Mouse (Mus musculus) thymus, postnatal 4 days (tissue): ENCODE data around the gene Lpar5.
A peak's percentile ranks its signal among the peaks of the same experiment; 100 is the strongest.
"Not testable (repeated sequence)": the region's sequence is repeated elsewhere in the genome, so short reads cannot be mapped to it uniquely, and the experiment has no call there.

Experiments
- DNase-seq: peaks from one replicate; pipeline ENCODE4 v3.0.0; 2021

Gene Lpar5

DNA sequence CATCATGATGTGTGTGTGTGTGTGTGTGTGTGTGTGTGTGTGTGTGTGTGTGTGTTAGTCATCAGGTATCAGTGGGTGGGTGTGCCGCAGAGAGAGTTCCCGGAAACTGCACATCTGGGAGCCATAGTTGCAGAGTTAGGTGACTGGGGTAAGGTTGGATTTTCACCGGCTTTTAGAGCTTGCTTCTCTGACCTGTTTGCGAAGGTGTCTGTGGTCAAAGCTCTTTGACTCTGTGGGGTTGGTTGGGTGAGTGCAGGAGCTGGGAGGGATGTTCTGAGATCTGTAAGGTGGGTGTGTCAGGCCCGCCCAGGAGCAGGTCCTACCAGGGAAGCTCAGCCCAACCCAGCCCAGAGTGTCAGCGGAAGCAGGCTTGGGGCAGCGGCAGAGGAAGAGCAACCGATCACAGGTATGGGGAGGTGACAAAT, at the start of gene Lpar5:
Lpar5 (plus strand) TSS at position 350 of the 425 bp plus-strand sequence.
- peak; percentile 34 for DNase-seq

DNA sequence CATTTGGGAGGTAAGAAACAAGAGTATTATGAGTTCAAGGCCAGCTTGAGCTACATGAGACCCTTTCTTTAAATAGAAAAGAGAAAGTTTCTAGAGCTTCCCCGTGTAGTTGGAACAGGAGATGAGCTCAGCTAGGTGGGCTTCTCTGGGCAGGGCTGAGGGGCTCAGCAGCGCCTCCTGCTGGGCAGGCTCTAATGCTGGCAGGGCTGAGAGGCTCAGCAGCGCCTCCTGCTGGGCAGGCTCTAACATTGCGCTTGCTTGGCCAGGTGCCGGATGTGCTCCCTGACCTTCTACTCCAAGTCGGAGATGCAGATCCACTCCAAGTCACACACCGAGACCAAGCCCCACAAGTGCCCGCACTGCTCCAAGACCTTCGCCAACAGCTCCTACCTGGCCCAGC, 37.2 kb upstream of the Lpar5 start:
- peak; percentile 92 for DNase-seq

DNA sequence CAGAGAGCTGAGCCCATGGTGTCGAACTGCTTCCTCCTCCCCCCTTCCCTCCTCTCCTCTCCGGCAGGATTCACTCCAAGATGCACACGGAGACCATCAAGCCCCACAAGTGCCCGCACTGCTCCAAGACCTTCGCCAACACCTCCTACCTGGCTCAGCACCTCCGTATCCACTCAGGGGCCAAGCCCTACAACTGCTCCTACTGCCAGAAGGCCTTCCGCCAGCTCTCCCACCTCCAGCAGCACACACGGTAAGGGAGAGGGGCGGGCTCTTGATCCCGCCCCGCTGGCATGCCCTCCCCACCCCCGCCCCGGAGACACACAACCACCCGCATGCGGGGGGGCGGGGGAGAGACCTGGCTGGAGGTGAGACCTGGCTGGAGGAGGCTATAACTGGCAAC, 36.1 kb upstream of the Lpar5 start:
- no peak for DNase-seq

DNA sequence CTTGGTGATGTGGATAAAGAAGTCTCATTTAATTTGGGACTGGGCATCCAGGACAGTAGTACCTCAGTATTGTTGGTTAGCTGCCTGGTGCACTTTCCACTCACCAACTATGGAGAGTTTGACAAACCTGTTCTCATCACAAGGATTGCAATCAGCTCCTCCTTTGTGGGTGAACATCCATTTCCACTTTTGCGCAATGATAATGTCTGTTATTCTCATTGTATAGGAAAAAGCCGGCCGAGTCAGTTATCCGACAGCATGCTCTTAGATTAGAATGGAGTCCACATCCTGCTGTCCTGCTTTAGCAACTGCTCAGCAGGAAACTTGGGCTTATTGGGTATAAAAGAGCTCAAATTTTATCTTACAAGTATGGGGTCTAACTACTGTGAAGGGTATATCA, 29.1 kb upstream of the Lpar5 start:
- DNase-seq = no peak

DNA sequence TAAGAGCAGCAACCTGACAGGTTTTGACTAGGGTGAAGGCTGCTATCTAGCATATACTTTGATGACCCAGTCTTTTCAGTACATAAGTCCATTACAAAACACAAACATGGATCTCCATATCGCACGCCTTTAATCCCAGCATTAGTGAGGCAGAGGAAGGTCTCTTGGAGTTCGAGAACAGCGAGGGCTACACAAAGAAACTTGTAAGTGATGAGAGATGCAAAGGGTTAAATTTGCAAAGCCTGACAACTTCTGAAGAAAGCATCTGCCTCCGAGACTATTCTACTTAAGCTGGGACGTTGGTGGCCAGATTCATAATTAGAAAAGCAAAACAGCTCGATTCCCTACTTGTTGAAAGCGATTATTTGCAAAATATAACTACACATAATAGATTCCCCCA, 28.6 kb upstream of the Lpar5 start:
- DNase-seq = no peak

DNA sequence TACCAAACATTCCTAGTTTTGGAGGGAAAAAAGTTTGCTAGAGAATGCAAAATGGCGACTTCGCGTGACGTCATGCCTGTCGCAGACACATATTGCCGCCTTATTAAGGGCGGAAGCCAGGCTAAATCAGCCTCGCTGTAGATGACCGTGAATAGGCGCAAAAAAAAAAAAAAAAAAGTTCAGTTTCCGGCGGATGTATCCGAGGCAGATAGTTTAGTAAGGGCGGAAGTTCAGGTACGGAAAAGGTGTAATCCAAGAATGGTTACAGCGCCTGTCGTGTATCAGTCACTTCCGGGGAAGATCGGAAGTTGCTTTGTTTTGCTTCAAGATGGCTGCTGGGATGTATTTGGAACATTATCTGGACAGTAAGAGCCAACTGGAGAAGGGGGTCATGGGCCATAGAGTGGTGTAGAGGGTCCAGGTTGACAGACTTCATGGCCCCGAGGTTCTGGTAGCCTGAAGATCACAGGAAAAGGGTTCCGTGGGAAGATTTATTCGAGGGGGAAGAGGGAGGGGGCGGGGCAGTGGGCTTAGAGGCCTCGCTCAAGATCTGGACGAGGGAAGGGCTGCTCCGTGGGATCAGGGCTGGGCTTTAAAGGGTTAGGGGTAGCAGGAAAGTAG, 28.1 kb upstream of the Lpar5 start, which contains the start of gene Ing4:
Ing4 (plus strand) TSS at position 228 of the 621 bp plus-strand sequence.
- peak; percentile 90 for DNase-seq

DNA sequence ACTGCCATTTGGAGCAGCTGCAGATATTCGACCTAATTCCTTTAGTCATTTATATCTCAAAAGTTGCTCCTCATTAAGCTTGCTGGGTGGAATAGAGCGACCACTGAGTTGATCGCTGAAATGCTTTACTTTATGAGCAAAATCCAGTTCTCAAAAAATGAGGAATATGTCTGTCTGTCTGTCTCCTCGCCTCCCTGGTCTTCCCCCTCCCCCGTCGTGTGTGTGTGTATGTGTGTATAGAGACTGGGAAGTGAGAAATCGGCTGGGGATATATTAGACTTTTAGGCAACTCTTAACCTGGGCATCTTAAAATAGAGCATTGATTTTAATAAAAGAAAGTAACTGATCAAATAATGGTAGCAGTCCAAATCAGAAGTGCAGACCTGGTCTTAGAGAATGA, 27.5 kb upstream of the Lpar5 start:
- no peak for DNase-seq

DNA sequence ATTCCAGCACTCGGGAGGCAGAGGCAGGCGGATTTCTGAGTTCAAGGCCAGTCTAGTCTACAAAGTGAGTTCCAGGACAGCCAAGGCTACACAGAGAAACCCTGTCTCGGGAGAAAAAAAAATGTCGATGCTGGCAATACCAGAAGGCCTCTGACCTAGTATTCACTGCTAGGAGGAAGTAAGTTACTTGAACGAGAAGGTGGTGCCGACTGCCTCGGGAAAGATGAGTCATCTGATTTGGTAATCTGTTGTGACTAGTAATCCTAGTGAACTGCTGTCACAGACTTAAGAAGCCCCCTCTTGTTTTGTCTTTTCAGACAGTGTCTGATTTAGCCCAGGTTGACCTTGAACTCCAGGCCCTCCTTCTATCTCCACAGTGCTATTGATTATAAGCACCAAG, 26.7 kb upstream of the Lpar5 start:
- no peak for DNase-seq

DNA sequence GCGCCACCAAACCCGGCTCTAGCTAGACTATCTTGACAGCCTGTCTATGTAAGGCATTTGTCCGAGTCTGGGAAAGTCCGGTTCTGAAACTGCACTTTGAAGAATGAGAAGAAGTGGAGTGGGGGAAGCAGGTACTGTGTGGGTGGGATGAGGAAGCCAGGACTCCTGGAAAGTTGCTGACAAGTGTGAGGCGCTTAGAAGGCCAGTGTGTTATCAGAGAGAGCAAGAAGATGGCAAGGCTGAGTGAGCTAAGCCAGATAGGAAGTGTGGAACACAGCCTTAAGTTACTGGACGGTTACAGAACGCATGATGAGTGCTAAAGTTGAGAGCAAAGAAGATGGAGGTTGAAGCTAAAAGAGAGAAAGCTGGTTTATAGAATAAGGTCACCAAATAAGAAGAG, 25.6 kb upstream of the Lpar5 start:
- no peak for DNase-seq

DNA sequence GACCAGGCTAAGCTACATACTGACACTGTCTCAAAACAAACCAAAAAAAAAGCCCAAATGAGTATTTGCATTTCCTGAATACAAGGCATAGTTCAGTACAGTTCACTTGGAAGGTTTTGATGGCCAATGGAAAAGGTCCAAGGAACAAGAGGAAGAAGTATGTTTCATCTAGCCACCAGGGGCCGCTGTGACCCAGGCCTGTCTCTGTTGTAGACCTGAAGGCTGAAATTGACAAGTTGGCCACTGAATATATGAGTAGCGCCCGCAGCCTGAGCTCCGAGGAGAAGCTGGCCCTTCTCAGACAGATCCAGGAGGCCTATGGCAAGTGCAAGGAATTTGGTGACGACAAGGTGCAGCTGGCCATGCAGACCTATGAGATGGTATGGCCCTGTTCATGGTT, 21.0 kb upstream of the Lpar5 start:
- peak; percentile 88 for DNase-seq

DNA sequence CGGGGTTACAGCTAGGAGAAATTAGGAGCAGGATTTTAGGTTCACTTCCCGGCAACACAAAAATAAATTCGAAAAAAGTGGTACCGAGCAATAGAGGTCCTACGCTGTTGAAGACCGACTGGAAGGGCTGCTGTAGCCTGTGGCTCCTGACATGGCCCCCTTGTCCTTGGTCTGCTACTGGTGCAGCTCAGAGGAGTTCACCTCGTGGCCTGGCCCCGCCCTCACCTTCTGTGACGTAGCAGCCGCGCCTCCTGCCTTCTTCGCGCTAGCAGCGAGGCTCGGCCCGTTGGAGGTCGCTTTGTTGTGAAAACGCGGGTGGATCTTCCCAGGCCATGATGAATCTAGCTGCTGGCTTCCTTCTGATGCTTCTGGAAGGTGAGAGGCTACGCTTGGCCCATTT, 18.0 kb upstream of the Lpar5 start, which contains the start of gene Acrbp:
Acrbp (plus strand) TSS at position 12 of the 400 bp plus-strand sequence.
- DNase-seq = peak; percentile 65

DNA sequence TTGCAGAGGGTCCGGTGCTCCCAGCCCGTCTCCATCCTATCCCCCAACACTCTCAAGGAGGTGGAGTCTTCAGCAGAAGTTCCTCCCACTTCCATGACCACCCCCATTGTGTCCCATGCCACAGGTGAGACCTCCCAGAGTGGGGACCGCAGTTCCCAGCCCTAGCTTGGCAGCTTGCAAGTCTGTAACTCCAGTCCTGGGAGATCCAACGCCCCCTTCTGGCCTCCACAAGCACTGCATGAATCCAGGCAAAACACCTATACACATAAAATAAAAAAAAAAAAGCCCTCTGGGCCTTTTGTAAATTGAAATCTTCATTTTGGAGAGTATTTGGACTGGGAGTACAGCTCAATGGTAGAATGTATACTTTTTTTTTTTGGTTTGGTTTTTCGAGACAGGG, 16.5 kb upstream of the Lpar5 start:
- DNase-seq = peak; percentile 62

DNA sequence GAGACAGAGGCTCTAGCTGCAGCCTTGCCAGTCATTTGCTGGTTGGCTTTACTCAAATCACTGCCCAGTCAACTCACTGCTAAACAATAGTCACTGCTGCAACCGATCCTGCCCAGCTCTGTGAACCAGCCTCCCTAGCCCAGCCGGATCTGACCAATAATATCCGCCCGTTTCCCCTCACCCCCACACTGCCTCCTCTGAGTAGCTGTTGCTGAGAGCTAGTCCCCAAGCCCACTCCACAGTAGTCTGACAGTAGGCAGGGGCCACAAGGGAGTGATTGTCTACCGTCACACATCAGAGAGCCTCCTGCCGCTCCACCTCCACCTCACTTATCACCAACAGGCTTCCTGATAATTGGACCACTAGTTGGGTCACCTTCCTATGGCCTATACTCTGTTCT, 6.2 kb upstream of the Lpar5 start:
- peak; percentile 7 for DNase-seq

DNA sequence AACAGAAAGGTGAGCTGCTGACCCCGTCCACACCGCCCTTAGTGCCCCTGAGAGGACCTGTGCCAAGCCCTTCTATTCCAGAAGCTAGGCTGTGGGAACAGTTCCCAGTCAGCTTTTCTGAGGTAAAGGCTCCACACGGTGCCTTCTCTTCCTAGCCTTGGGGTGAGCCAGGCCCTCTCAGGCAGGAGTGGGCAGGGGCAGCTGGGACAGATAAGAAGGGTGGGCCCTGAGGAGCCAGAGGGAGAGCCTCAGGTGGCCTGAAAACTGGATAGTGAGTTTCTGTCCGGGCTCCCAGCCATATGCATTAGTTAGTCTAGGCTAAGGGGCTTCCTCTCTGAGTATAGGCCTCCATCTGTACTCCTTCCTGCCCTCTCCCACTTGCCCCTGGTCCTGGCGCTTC, 5.2 kb upstream of the Lpar5 start:
- peak; percentile 5 for DNase-seq

DNA sequence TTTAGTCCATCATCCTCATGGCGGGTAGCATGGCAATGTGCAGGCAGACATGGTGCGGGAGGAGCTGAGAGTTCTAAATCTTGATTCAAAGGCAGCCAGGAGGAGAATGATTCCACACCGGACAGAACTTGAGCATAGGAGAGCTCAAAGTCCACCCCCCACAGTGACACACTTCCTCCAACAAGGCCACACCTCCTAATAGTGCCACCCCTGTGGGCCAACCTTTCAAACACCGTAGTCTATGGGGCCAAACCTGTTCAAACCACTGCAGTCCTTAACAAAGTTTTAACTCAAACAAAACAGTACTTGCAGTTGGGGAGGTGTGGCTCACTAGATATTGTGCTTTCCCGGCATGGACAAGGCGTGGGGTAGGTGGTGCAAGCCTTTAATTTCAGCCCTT, 3.8 kb upstream of the Lpar5 start:
- DNase-seq = no peak

DNA sequence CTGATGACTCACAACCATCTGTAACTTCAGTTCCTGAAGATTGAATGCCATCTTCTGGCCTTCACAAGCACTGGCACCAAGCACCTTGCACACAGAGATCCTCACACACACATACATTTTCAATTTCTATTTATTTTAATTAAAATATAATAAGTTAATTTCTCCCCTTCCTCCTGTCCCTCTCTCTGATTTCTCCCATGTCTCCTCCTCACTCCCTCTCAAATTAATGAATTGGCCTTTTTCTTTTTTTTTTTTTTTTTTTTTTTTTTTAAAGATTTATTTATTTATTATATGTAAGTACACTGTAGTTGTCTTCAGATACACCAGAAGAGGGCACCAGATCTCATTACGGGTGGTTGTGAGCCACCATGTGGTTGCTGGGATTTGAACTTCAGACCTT, 2.5 kb upstream of the Lpar5 start:
- not testable (repeated sequence) for DNase-seq

DNA sequence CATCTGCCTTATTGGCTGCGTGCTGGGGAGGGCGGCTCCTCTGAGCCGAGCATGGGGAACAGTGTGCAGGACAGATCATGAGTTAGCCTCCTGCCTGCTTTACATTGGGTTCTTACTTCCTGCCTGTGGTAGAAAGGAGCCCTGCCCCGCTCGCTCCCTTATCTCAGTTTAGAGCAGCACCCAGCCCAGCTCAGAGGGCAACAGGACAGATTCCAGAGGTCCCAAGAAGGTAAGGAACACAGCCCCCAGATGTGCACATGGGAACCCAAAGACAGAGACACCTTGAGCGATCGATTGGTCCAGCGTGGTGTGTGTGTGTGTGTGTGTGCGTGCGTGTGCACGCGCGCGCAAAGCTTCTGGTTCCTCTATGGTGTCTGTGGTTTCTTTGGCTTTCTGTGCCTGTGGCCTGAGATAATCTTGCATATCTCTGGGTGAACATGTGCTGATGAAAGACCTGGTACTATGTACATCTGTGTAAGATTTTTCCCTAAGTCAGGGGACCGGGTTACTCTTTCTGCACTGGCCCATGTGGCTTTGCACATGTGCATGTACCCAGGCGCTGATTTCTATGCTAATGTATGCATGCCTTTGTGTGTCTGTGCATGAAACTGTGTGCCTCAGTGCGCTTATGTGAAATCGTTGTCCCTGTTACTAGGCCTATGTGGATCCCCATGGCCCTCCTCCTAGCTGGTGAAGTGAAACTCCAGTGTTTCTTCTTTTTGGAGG, 3.6 kb downstream of the Lpar5 start:
- peak; percentile 71 for DNase-seq

DNA sequence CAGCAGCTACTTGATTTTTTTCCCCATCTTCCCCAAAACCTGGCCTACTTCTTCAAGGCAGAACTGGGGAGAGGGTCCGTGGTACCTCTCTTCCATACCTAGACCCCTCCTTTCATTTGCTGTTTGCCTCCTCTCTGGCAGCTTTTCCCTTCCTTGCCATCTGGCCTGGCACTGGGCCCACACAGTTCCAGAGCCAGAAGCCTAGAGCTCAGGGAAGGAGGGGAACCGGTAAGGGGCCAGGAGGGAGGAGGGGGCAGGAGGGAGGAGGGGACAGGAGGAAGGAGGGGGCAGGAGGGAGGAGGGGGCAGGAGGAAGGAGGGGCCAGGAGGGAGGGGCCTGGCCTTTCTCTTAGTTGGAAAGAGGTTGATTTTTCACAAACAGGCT, 4.2 kb downstream of the Lpar5 start:
- peak; percentile 73 for DNase-seq

DNA sequence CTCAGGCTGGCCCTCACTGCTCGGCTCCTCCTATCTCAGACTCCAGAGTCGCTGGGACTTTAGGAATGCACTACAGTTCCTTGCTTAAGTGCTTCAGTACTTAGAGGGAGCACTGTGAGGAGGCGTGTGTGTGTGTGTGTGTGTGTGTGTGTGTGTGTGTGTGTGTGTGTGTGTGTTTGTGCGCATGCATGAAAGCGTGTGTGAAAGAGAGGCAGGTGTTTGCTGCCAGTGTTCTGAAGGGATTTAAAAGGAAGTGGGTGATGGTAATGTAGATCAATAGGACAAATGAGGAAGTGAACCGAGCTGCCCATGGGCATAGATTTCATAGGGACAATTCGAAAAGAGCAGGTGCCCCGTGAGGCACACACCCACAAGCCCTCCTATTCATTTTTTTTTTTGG, 6.1 kb downstream of the Lpar5 start:
- DNase-seq = peak; percentile 53

DNA sequence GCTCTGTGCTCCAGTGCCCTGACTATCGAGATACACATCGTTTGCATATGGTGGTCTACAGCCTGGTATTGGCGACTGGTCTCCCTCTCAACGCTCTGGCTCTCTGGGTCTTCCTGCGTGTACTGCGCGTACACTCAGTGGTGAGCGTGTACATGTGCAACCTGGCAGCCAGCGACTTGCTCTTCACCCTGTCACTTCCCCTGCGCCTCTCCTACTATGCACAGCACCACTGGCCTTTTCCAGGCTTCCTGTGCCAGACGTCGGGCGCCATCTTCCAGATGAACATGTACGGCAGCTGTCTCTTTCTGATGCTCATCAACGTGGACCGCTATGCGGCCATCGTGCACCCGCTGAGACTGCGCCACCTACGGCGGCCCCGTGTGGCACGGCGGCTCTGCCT, 13.7 kb downstream of the Lpar5 start:
- DNase-seq = no peak

DNA sequence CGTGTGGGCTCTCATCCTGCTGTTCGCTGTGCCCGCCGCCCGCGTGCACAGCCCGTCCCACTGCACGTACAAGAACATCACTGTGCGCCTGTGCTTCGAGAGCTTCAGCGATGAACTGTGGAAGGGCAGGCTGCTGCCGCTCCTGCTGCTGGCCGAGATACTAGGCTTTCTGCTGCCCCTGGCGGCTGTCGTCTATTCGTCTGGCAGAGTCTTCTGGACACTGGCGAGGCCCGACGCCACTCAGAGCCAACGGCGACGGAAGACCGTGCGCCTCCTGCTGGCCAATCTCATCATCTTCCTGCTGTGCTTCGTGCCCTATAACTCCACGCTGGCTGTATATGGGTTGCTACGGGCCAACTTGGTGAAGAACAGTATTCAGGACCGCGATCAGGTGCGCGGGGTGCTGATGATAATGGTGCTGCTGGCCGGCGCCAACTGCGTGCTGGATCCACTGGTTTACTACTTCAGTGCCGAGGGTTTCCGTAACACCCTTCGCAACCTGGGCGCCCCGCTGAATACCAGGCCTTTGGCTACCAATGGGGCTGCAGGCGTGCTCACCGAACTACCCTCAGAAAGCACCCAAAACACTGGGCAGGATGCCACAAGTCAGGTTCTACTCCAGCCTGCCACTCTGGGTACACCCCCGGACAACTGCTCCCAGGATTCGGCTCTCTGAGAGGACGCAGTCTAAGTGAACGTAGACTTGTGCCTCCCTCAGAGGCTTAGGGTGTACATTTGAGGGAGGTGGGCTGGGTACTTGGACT, 14.3 kb downstream of the Lpar5 start:
- peak; percentile 65 for DNase-seq

DNA sequence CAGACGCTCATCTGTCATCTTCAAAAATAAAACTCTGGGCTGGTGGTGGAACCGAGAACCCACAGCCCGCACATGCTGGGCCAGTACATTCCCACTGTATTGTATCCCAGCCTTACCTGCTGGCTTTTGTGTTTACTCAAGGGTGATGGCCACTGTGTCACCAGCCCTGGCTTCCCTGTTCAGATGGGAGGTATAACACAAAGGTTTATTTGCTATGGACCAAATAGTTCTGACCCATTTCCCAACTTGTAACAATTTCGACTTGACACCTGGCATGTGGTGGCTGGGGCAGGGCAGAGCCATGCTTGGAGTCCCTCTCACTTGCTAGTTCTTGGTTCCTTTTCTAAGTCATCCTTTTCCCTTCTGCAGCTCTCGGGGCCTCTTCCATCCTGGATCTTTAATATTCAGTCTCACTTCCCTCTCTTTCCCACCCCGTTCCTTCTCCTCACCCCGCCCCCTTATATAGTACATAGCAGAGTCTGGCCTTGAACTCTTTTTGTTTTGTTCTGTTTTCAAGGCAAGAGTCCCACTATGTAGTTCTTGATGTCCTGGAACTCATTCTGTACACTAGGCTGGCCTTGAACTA, 15.2 kb downstream of the Lpar5 start:
- DNase-seq = no peak

DNA sequence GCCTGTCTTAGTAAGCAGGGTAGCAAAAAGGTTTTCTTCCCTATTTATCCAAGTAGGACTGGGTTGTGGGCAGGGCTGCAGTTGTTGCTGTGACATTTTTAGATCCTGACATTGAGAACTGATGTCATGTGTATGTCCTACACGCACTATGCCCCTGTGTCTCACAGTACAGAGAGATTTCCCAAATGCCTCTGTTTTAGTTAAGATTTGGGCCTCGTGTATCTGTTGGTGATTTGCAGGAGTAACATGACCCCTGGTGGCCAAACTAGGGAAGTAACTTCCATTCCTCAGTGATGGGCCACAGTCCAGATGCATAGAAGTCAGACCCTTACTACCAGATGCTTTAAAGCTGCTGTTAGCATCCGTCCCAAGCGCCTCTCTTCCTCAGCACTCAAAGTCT, 16.7 kb downstream of the Lpar5 start:
- peak; percentile 72 for DNase-seq

DNA sequence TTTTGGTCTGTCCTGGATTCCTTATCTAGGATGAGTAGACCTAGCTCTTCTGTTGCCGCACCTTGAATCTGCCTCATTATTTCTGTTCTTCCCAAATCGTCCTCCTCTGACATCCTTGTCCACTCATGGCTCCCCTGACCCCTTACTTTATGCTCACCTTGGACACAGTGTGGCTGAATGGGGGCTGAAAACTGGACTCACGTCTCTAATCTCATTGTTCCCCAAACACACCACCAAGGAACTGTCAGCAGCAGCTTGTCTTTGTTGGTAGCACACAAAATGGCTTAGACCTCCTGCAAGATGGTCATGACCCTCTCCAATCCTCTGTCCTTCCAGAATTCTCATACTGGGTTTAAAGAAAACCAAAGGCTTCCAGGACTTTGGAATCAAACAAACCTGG, 20.2 kb downstream of the Lpar5 start:
- no peak for DNase-seq
